Mouse (Mus musculus): ENCODE data around the gene Hnrnpa3.
"Not testable (repeated sequence)": the region's sequence is repeated elsewhere in the genome, so short reads cannot be mapped to it uniquely, and the experiment has no call there.

The Hnrnpa3 gene

GRCm38 (mm10) chr2:75658727-75659628, at the start of gene Hnrnpa3:
Hnrnpa3 (plus strand) TSS chr2:75659261.
- peak; percentile 96 for DNase-seq (ENCODE audit: low spot score)

GRCm38 (mm10) chr2:75609971-75610370, 49.1 kb upstream of the Hnrnpa3 start:
- DNase-seq (ENCODE audit: low spot score): no peak

- DNase-seq (ENCODE audit: low spot score): not testable (repeated sequence)
These were observed 48.5 kb upstream of the Hnrnpa3 start for GRCm38 (mm10) chr2:75610602-75611001.

- no peak for DNase-seq (ENCODE audit: low spot score)
These were observed 47.8 kb upstream of the Hnrnpa3 start for GRCm38 (mm10) chr2:75611041-75611805.

- no peak for DNase-seq (ENCODE audit: low spot score)
These were observed 47.1 kb upstream of the Hnrnpa3 start for GRCm38 (mm10) chr2:75612006-75612405.

GRCm38 (mm10) chr2:75612981-75613567, 46.0 kb upstream of the Hnrnpa3 start:
- peak; percentile 72 for DNase-seq (ENCODE audit: low spot score)

GRCm38 (mm10) chr2:75614577-75614976, 44.5 kb upstream of the Hnrnpa3 start:
- no peak for DNase-seq (ENCODE audit: low spot score)

- DNase-seq (ENCODE audit: low spot score): no peak
These were observed 42.1 kb upstream of the Hnrnpa3 start for GRCm38 (mm10) chr2:75616911-75617310.

GRCm38 (mm10) chr2:75618712-75619111, 40.3 kb upstream of the Hnrnpa3 start:
- no peak for DNase-seq (ENCODE audit: low spot score)

GRCm38 (mm10) chr2:75621873-75622654, 37.0 kb upstream of the Hnrnpa3 start:
- no peak for DNase-seq (ENCODE audit: low spot score)

- DNase-seq (ENCODE audit: low spot score): no peak
These were observed 34.0 kb upstream of the Hnrnpa3 start for GRCm38 (mm10) chr2:75625086-75625485.

GRCm38 (mm10) chr2:75626597-75627440, 32.2 kb upstream of the Hnrnpa3 start:
- DNase-seq (ENCODE audit: low spot score): no peak

GRCm38 (mm10) chr2:75628487-75628886, 30.6 kb upstream of the Hnrnpa3 start:
- DNase-seq (ENCODE audit: low spot score): no peak

GRCm38 (mm10) chr2:75631421-75631820, 27.6 kb upstream of the Hnrnpa3 start:
- no peak for DNase-seq (ENCODE audit: low spot score)

GRCm38 (mm10) chr2:75632043-75632442, 27.0 kb upstream of the Hnrnpa3 start:
- DNase-seq (ENCODE audit: low spot score): no peak

- no peak for DNase-seq (ENCODE audit: low spot score)
These were observed 26.3 kb upstream of the Hnrnpa3 start for GRCm38 (mm10) chr2:75632721-75633181.

GRCm38 (mm10) chr2:75633381-75633780, 25.7 kb upstream of the Hnrnpa3 start:
- DNase-seq (ENCODE audit: low spot score): no peak

- no peak for DNase-seq (ENCODE audit: low spot score)
These were observed 25.3 kb upstream of the Hnrnpa3 start for GRCm38 (mm10) chr2:75633784-75634183.

- not testable (repeated sequence) for DNase-seq (ENCODE audit: low spot score)
These were observed 24.6 kb upstream of the Hnrnpa3 start for GRCm38 (mm10) chr2:75634431-75634830.

- DNase-seq (ENCODE audit: low spot score): no peak
These were observed 22.6 kb upstream of the Hnrnpa3 start for GRCm38 (mm10) chr2:75636261-75637054.
